Mouse (Mus musculus) CD4-positive naive resting alpha-beta T cell, adult 76 days (primary cell): ENCODE data around the gene Trpd52l3. TPM values are rescaled to one million over a fixed set of nuclear protein-coding genes. Genes with fewer than 3 reads are reported as not detected.

Experiments used
- total RNA-seq: library from RNA; stranded (reverse); gene quantifications from one replicate; pipeline ENCODE4 v1.2.4, GENCODE M21; 2023

The Trpd52l3 gene
- total RNA-seq, result not detected

DNA sequence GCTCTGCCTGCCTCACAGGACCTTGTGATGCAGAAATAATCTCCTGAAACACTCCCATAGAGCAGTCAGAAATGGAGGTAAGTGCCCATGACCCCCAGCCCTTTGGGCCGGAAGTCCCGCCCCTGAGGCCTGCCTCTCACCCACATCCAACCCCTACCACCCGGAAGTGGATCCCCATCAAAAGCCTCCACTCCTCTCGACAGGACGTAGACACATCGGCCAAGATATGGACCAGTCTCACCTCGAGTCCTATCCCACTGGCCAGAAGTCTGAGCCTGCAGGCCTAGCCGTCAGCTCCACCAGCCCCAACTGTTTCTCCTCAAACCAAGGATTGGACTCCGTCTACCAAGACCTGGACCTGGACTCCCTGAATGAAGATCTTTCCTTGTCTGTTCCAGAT, at the start of gene Trpd52l3:
Trpd52l3 (plus strand) TSS at position 170 of the 400 bp plus-strand sequence.

DNA sequence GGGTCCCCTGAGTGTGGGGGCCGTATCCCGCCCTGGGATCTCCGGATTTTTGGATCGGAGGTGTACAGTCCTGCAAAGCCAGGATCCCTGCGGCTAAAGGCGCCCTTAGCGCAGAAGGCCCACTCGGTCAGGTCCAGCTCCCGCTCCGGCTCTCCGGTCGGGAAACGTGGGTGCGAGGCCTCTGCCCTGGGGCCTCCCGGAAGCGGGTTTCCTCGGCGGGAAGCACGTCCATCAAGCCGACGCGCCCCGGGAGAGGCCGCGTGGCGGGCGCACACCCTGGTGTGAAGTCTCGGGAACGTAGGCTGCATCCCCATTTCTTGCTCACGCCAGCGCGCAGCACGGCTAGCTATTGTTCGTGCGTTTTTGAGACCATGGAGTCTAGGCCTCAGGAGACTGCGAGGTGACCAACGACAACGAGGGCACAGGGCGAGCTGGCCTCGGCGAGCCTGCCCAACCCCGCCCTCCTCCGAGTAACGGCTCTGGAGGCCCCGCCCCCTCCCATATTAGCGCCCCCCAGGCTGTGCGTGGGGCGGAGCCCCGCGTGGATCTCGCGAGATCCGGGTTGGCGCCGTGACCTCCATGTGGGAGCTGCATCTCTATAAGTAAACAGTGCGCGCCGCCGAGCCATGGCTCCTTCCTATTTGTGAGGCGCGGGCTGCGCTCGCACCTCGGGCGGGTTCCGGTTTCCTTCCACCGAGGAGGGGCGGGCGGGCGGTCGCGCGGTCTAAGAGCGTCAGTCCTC, 26.5 kb downstream of the Trpd52l3 start, which contains the start of gene Uhrf2:
Uhrf2 (plus strand) TSS at position 620 of the 742 bp plus-strand sequence.

Other genes with a start within 250 kb of the Trpd52l3 start
- 36.3 TPM for gene 9930021J03Rik, start 197.8 kb upstream of the Trpd52l3 start, total RNA-seq
- 24.3 TPM for gene Ranbp6, start 190.8 kb upstream of the Trpd52l3 start, total RNA-seq
- gene Il33, start 78.7 kb upstream of the Trpd52l3 start, total RNA-seq, result not detected
- 97.3 TPM for gene Uhrf2, start 26.7 kb downstream of the Trpd52l3 start, total RNA-seq
- 0.88 TPM for gene Gldc, start 171.6 kb downstream of the Trpd52l3 start, total RNA-seq
- not detected for gene Mbl2, start 229.2 kb downstream of the Trpd52l3 start, total RNA-seq